Mouse (Mus musculus) megakaryocyte progenitor cell, adult 5-6 weeks (primary cell): ENCODE data around the gene Nipsnap3b. TPM values are rescaled to one million over a fixed set of nuclear protein-coding genes. Genes with fewer than 3 reads are reported as not detected.

Experiments used
- ATAC-seq: replicated peaks from 2 replicates; pipeline ENCODE4 v1.8.0; 2016; ENCODE audit warnings: mild to moderate bottlenecking, moderate TSS enrichment, inconsistent platforms; ENCODE audit not compliant: poor library complexity
- total RNA-seq, 2 experiments: library from RNA; stranded (forward) in 1 of 2; stranded (reverse) in 1 of 2; fragments of 157-497, 149-512 nt in 1 of 2; fragments of 200-1000 nt in 1 of 2; gene quantifications; 2 replicates each; pipeline versions ENCODE4 v1.2.3 to v1.2.4; 2015 to 2017

Nipsnap3b gene
- total RNA-seq (2015), result 79.9 and 89.9 TPM in 2 replicates
- 39.2 and 46.1 TPM in 2 replicates for total RNA-seq (2017)

- ATAC-seq, result peak; percentile 93
Observed at GRCm38 (mm10) chr4:53011732-53012361, at the start of gene Nipsnap3b. TSS of gene Nipsnap3b (plus strand) at chr4:53011880.

- ATAC-seq, result no peak
Observed at GRCm38 (mm10) chr4:52964247-52964646, 47.4 kb upstream of the Nipsnap3b start, which contains the start of gene Olfr270. TSS of gene Olfr270 (plus strand) at chr4:52964547.

GRCm38 (mm10) chr4:52985216-52985615 lies 26.5 kb upstream of the Nipsnap3b start:
- ATAC-seq, result peak; percentile 94

- no peak for ATAC-seq
Observed at GRCm38 (mm10) chr4:52986266-52986665, 25.4 kb upstream of the Nipsnap3b start.

- ATAC-seq, result 0 out of 2 replicates have a peak, but pooled peaks have one; percentile 31
Observed at GRCm38 (mm10) chr4:52989248-52989647, 22.4 kb upstream of the Nipsnap3b start, which contains the start of gene Nipsnap3a. TSS of gene Nipsnap3a (plus strand) at chr4:52989272.

- no peak for ATAC-seq
Observed at GRCm38 (mm10) chr4:52999449-52999848, 12.2 kb upstream of the Nipsnap3b start.

- ATAC-seq, result peak; percentile 76
Observed at GRCm38 (mm10) chr4:53000154-53000553, 11.5 kb upstream of the Nipsnap3b start.

GRCm38 (mm10) chr4:53009183-53009582 lies 2.5 kb upstream of the Nipsnap3b start:
- no peak for ATAC-seq

- no peak for ATAC-seq
Observed at GRCm38 (mm10) chr4:53009871-53010270, 1.8 kb upstream of the Nipsnap3b start.

GRCm38 (mm10) chr4:53014421-53014820 lies 2.7 kb downstream of the Nipsnap3b start:
- no peak for ATAC-seq

- no peak for ATAC-seq
Observed at GRCm38 (mm10) chr4:53015024-53015423, 3.3 kb downstream of the Nipsnap3b start.

GRCm38 (mm10) chr4:53018392-53018791 lies 6.7 kb downstream of the Nipsnap3b start:
- ATAC-seq, result no peak

GRCm38 (mm10) chr4:53023189-53023925 lies 11.7 kb downstream of the Nipsnap3b start:
- ATAC-seq, result no peak

- no peak for ATAC-seq
Observed at GRCm38 (mm10) chr4:53024397-53024796, 12.7 kb downstream of the Nipsnap3b start.

GRCm38 (mm10) chr4:53027811-53028210 lies 16.1 kb downstream of the Nipsnap3b start:
- no peak for ATAC-seq

- ATAC-seq, result peak; percentile 63; the same call in 1 of the 2 replicates
Observed at GRCm38 (mm10) chr4:53030326-53030948, 18.8 kb downstream of the Nipsnap3b start.

- ATAC-seq, result no peak
Observed at GRCm38 (mm10) chr4:53043819-53044218, 32.1 kb downstream of the Nipsnap3b start.

GRCm38 (mm10) chr4:53045807-53046206 lies 34.1 kb downstream of the Nipsnap3b start:
- ATAC-seq, result no peak

- ATAC-seq, result no peak
Observed at GRCm38 (mm10) chr4:53046238-53047022, 34.8 kb downstream of the Nipsnap3b start.

- no peak for ATAC-seq
Observed at GRCm38 (mm10) chr4:53062301-53063008, 50.8 kb downstream of the Nipsnap3b start.
